Mouse (Mus musculus) gastrocnemius, postnatal 14 days (tissue): ENCODE measurements around the gene Ocln. TPM values are rescaled to one million over a fixed set of nuclear protein-coding genes. Genes with fewer than 3 reads are reported as not detected.
A peak's percentile ranks its signal among the peaks of the same experiment; 100 is the strongest.

ENCODE experiments used
- DNase-seq: peaks from one replicate; pipeline ENCODE4 v3.0.0; 2021; ENCODE audit warnings: mixed read lengths
- intact Hi-C: fragments of 180-260 bp; cut with DNase I; formaldehyde crosslinking; loops from one replicate; pipeline ENCODE4 v1.15.1; 2025; ENCODE audit warnings: low total_unique reads
- long read RNA-seq, 2 experiments: library from polyadenylated mRNA; stranded (forward); transcript quantifications; one replicate each; pipeline ENCODE4 v2.0.0; 2021
- total RNA-seq, 2 experiments: library from RNA; stranded (reverse); gene quantifications; 2 replicates each; pipeline ENCODE4 v1.2.3; 2021

The Ocln gene
- under 1 TPM; 0.18 to 0.51 TPM for total RNA-seq
- long read RNA-seq, experiment 1 = 0 reads
- long read RNA-seq, experiment 2 = 0 reads

DNA sequence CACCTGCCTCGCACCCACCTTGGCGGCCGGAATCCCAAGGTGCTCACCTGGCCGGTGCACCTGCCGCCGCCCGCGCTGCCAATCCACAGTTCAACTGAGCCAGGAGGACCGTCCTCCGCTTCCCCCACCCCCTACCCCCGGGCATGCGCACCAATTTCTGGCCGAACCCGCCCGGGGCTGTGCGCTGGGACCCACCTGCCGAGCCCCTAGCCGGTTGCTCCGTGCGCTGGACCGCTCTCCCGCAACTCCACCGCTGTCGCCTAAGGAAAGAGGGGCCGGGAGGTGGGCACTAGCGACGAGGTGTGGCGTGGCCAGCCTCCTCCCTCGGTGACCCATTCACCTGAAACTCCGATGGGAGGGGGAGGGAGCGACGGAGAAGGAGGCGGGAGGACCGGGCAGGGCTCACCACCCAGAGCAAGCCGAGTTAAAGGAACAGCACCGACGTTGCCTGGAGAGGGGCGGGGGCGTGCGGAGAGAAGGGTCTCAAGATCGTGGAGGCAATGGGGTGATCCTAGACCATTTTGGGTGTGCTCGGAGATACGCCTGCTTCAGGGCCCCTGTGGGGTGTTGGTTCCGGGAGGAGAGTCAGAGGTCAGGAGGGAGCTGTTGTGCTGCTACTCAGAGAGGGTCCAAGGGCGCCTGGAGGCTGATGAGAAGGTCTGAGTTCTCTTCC is at the start of gene Ocln:
Ocln (minus strand) TSS at position 350 of the 673 bp plus-strand sequence.
- DNase-seq = no peak

GRCm38 (mm10) chr13:100601034-100601433 is 48.5 kb upstream of the Ocln start:
- no peak for DNase-seq
- intact Hi-C loops = no loop called here

More for the DNA sequence above, at the start of gene Ocln:
- intact Hi-C loops = no loop called here

DNA sequence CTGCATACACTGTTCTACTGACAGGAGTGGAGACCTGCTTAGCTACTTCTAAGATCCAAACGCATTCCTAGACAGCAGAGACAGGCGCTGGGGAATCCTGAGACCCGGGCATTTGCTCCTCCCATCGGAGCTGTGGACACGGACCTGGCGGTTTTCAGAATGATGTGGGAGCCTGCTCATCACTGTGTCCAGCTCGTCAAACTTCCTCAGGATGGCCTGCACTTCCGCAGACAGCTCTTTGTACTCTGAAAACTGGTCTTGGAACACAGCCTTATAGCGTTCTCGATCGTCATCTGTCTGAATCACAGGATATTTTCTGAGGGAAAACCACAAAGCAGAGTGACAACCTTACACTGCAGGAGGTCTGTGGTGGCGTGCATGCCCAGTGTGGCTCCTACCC is 47.8 kb upstream of the Ocln start:
- intact Hi-C loops = no loop called here
- DNase-seq = no peak

DNA sequence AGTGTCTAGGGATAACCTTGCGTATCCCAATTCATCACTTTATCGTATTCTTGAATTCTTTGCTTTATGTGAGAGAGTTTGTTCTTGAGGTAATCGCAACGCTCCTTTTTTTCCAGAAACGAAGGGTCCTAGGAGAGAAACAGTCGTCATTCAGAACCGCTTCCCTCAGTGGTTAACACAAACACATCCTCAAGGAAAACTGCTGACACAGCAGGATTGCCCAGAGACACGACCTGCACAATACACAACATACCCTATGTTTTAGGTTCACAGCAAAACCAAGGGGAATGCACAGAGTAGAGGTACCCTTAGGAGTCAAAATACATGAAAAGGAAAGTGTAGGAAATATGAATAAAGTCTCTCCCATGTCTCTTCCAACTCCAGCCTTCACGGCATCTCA is 44.8 kb upstream of the Ocln start:
- intact Hi-C loops = no loop called here
- DNase-seq = no peak

GRCm38 (mm10) chr13:100595552-100595885 is 43.0 kb upstream of the Ocln start:
- intact Hi-C loops = no loop called here

GRCm38 (mm10) chr13:100594838-100595551 is 42.5 kb upstream of the Ocln start:
- intact Hi-C loops = no loop called here
- no peak for DNase-seq

More at GRCm38 (mm10) chr13:100595552-100595885, 43.0 kb upstream of the Ocln start:
- no peak for DNase-seq

DNA sequence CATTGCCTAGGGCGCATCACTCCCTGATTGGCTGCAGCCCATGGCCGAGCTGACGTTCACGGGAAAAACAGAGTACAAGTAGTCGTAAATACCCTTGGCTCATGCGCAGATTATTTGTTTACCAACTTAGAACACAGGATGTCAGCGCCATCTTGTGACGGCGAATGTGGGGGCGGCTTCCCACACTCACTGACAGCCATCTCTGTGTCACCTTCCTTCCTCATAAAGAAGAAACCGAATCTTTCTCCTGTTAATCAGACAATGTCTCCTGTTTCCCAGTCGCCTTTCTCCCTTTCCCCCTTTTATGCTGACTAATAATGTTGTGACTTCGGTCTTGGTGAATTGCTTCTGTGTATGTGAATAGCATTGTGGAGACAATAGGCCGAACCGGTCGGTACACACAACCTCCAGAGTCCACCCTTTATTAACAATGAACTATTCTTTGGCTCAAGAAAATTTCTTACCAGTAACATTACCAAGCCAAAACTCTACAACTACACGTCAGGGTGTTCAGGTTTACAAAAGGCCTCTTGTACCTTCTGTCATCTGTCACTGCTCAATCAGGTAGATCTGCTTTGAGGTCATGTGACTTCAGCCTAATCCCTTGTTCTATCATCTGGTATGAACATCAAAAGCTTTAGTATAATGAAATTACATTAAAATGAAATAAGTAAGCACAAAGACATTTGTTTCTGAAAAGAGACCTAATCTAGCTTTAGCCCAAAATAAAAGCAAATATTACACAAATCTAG is 41.7 kb upstream of the Ocln start:
- intact Hi-C loops = no loop called here
- no peak for DNase-seq

- intact Hi-C loops = no loop called here
These were observed 36.1 kb upstream of the Ocln start for GRCm38 (mm10) chr13:100588646-100589045.

DNA sequence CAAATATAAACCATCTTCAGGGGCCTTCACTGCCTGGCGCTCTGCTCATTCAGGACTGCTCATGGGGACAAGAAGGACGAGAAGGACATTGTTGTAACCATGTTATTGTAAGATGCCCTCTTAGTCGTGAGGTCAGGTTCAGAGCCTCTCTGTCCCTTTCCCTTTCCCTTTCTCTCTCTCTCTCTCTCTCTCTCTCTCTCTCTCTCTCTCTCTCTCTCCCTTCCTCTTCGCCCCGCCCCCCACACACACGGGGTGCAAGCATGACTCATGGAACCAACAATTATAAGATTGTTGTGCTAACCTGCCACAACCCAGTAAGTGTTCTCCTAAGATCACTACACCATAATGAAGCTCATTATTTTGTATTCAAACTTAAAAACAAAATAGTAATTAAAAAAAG is 29.6 kb upstream of the Ocln start:
- intact Hi-C loops = no loop called here
- no peak for DNase-seq

More at GRCm38 (mm10) chr13:100588646-100589045, 36.1 kb upstream of the Ocln start:
- no peak for DNase-seq

DNA sequence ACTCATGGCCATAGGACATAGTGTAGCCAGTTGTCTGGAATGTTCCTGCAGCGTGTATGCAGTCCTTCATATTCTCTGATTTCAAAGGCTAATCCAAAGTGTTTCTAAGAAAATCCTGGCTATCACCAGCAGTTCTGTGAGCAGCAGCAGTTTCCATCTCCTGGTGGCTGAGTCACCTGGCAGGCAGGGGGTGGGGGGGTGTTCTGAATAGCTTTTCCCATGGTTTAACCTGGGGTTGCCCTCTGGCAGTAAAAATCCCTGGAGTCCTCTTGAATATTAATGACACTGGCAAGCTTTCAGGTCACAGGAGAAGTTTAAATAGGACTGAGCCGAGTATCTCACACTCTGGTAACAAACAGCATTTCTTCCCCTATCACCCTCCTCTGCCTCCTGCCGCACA is 29.2 kb upstream of the Ocln start:
- no peak for DNase-seq
- intact Hi-C loops = no loop called here

GRCm38 (mm10) chr13:100579951-100580350 is 27.4 kb upstream of the Ocln start:
- intact Hi-C loops = no loop called here
- DNase-seq = no peak

DNA sequence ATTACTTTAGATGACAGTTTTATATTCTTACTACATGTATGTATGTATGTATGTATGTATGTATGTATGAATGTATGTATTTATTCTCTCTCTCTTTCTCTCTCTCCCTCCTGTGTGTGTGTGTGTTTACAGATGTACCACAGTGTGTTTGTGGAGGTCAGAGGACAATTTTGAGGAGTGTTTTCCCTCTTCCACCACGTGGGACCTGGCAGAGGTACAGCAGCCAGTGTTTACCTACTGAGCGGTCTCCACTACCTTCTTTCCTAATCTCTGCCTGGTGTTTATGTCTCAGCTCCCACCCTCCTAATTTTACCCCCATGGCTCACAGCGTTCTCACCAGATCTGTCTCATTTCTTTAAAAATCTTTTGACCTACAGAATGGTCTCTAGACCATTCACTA is 26.7 kb upstream of the Ocln start:
- intact Hi-C loops = no loop called here
- DNase-seq = no peak

DNA sequence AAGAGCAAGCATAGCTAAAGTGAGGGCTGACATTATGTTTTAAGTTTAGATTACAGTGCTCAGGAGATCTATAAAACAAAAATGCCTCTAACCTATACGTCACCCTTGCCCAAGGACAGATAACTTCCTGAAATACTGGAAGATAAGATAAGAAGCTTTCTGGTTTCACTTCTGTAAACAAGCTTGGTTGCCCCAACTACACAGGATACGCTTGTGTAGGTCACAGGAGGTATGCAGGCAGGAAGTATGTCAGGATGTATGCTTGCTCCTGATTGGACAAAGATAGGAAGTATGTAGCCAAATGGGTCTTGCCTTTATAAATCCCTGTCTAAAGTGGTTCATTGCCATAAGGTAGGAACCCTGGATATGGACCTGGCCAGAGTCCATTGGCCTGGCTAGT is 23.4 kb upstream of the Ocln start:
- DNase-seq = no peak
- intact Hi-C loops = no loop called here

- intact Hi-C loops = no loop called here
- no peak for DNase-seq
These were observed 18.2 kb upstream of the Ocln start for GRCm38 (mm10) chr13:100570713-100571112.

GRCm38 (mm10) chr13:100568359-100568758 is 15.8 kb upstream of the Ocln start:
- DNase-seq = no peak
- intact Hi-C loops = no loop called here

DNA sequence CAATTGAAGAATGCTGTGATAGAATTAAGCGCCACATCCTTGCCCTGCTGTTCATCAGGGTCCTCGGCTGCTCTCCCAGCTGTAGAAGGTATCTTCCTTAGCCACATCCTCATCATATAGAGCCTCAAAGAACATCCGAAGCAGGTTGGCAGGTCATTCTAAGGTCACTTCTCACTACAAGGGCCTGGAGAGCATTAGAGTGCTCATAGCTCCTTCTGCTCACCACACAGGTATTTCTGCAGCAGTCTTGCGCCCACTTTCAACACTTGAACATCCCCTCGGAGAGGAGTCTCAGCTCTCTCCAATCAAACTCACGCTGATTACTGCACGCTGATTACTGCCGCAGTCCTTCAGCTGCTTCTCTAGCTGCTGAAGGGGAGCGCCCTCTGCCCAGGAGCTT is 6.9 kb upstream of the Ocln start:
- DNase-seq = no peak
- intact Hi-C loops = no loop called here

DNA sequence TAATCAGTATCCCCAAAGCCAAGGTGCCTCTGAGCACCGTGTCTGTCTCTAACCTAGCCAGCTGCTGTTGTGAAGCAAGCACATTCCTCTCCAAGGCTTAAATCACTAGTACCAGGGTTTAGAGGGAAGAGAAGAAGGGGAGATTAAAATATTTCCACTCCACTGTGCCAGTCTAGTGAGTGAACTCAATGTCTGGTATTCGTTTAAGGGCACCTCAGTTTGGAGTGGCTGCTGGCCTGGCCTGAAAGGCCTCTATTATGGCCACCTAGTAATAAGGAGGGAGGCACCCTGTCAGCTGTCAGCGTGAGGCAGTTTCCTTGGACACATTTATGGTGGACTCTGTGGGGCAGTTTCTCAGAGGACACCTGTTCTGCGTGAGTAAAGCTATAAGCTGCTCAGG is 4.5 kb upstream of the Ocln start:
- intact Hi-C loops = no loop called here
- no peak for DNase-seq

- intact Hi-C loops = no loop called here
- no peak for DNase-seq
These were observed 522 bp upstream of the Ocln start for GRCm38 (mm10) chr13:100553042-100553437.

GRCm38 (mm10) chr13:100552009-100552368 is 529 bp downstream of the Ocln start:
- intact Hi-C loops = no loop called here
- no peak for DNase-seq

DNA sequence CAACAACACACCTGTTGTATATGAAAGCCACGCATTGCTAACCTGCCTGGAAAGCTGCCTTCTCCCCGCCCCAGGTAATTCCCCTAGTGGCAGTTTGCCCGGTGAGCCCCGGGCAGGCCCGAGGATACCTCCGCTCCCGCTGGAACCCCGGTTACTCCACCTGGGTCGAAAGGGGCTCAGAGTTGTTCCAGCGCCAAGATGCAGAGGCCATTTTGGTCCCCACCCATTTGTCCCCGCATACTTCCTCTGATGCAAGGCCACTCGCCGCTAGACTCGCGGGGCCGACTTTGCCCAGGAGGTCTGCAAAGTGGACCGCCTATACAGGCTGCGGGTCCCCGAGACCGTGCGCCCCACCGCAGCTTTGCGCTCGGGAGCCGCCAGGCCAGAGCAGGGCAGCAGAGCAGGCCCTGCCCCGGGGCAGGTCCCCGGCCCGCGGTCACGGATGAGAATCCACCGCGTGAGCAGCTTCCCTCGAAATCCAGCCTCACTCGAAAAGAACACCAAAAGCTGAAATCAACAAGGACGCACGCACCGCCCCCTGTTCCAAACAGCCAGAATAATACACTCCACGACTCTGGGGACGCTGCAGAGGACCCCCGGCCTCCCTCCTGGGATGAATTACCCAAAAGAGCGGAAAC is 1.0 kb downstream of the Ocln start:
- peak; percentile 5 for DNase-seq
- intact Hi-C loops = no loop called here
